Mouse (Mus musculus) limb, embryonic 10.5 days (tissue): ENCODE measurements around the gene Mest. TPM values are rescaled to one million over a fixed set of nuclear protein-coding genes. Genes with fewer than 3 reads are reported as not detected.

Experiments used
- DNase-seq: peaks from one replicate; pipeline ENCODE4 v3.0.0-alpha.2; 2017; ENCODE audit warnings: low spot score
- H3K27ac ChIP-seq: fragments of 300-500 bp; sonication (generic); 2 replicates; pipeline ENCODE4 v1.5.1; 2016; ENCODE audit warnings: mild to moderate bottlenecking
- H3K27me3 ChIP-seq: fragments of 300-500 bp; sonication (generic); 2 replicates; pipeline ENCODE4 v1.6.1; 2016; ENCODE audit warnings: low read depth, mild to moderate bottlenecking; ENCODE audit not compliant: poor library complexity, severe bottlenecking
- H3K36me3 ChIP-seq: fragments of 300-500 bp; sonication (generic); 2 replicates; pipeline ENCODE4 v1.6.1; 2016; ENCODE audit warnings: mild to moderate bottlenecking, moderate library complexity
- H3K4me1 ChIP-seq: fragments of 300-500 bp; sonication (generic); 2 replicates; pipeline ENCODE4 v1.6.1; 2016
- H3K4me3 ChIP-seq: fragments of 300-500 bp; sonication (generic); 2 replicates; pipeline ENCODE4 v1.5.1; 2016; ENCODE audit warnings: mild to moderate bottlenecking, moderate library complexity
- H3K9me3 ChIP-seq: fragments of 300-500 bp; sonication (generic); replicated peaks from 2 replicates; pipeline ENCODE4 v1.6.1; 2016; ENCODE audit warnings: mild to moderate bottlenecking
- WGBS: fragments of 180-500 bp; shearing (Covaris S2); methylation state at CpG from one replicate; pipeline ENCODE4 v1.1.7; 2016; 5-methylcytosine and 5-hydroxymethylcytosine counted together
- polyA plus RNA-seq: library from polyadenylated mRNA; unstranded; fragments of >200 nt; fragmentation: Nextera tagmentation; extraction: Ambion mirVana; gene quantifications from 2 replicates; pipeline ENCODE4 v1.2.1, GENCODE M21; 2016

Gene Mest
- polyA plus RNA-seq, 1 experiment from 2014 or later: 3,140 TPM

- Histone ChIP-seq H3K36me3 (peaks cover 7% of the 10 kb centered on the region), H3K27me3 (no peaks in the 10 kb centered on the region), H3K27ac (peak overlapping the region; percentile 98), H3K4me1 (peaks cover 31% of the 10 kb centered on the region), H3K4me3 (peak overlapping the region; percentile 53), H3K9me3 (no peaks in the 10 kb centered on the region)
- no peak for DNase-seq
- 83% methylated on average over 5 of the region's 5 CpGs for WGBS
These were observed 30.5 kb upstream of the Mest start for GRCm38 (mm10) chr6:30692826-30693225.

GRCm38 (mm10) chr6:30693350-30693991 lies 29.9 kb upstream of the Mest start, which contains the start of gene Cep41:
Cep41 (minus strand) TSS chr6:30693749.
- Histone ChIP-seq H3K27me3 (no peaks in the 10 kb centered on the region), H3K36me3 (peaks cover 5% of the 10 kb centered on the region; the same call in 1 of the 2 replicates), H3K4me1 (peaks cover 34% of the 10 kb centered on the region), H3K27ac (peak within 1 kb of the TSS; percentile 98), H3K9me3 (no peaks in the 10 kb centered on the region), H3K4me3 (peak within 1 kb of the TSS; percentile 53)
- WGBS: under 1% methylated on average over 49 of the region's 52 CpGs
- DNase-seq: peak; percentile 99

GRCm38 (mm10) chr6:30694209-30694608 lies 29.1 kb upstream of the Mest start:
- DNase-seq: no peak
- peak overlapping the region; percentile 53 for H3K4me3 ChIP-seq
- H3K9me3 ChIP-seq: no peaks in the 10 kb centered on the region
- H3K27ac ChIP-seq: peak overlapping the region; percentile 98
- no peaks in the 10 kb centered on the region for H3K27me3 ChIP-seq
- WGBS: 52% methylated on average over 6 of the region's 6 CpGs
- peaks cover 5% of the 10 kb centered on the region; the same call in 1 of the 2 replicates for H3K36me3 ChIP-seq
- peaks cover 34% of the 10 kb centered on the region for H3K4me1 ChIP-seq

GRCm38 (mm10) chr6:30695124-30695523 lies 28.2 kb upstream of the Mest start:
- DNase-seq: no peak
- WGBS: 93% methylated on average over 8 of the region's 8 CpGs
- peak overlapping the region; percentile 98 for H3K27ac ChIP-seq
- H3K27me3 ChIP-seq: no peaks in the 10 kb centered on the region
- H3K4me1 ChIP-seq: peaks cover 43% of the 10 kb centered on the region
- H3K36me3 ChIP-seq: peaks cover 5% of the 10 kb centered on the region; the same call in 1 of the 2 replicates
- H3K9me3 ChIP-seq: no peaks in the 10 kb centered on the region
- H3K4me3 ChIP-seq: no peak overlapping the region

- no peak for DNase-seq
- Histone ChIP-seq H3K27ac (peak overlapping the region; percentile 77), H3K9me3 (no peaks in the 10 kb centered on the region), H3K36me3 (peaks cover 5% of the 10 kb centered on the region; the same call in 1 of the 2 replicates), H3K4me1 (peaks cover 51% of the 10 kb centered on the region), H3K27me3 (no peaks in the 10 kb centered on the region), H3K4me3 (no peak overlapping the region)
- WGBS: 60% methylated on average over 5 of the region's 5 CpGs
These were observed 25.9 kb upstream of the Mest start for GRCm38 (mm10) chr6:30697464-30697863.

- H3K4me1 ChIP-seq: peaks cover 49% of the 10 kb centered on the region
- 95% methylated on average over 4 of the region's 4 CpGs for WGBS
- DNase-seq: no peak
- no peaks in the 10 kb centered on the region for H3K27me3 ChIP-seq
- peak overlapping the region; percentile 77 for H3K27ac ChIP-seq
- no peak overlapping the region for H3K4me3 ChIP-seq
- no peaks in the 10 kb centered on the region for H3K9me3 ChIP-seq
- H3K36me3 ChIP-seq: peaks cover 5% of the 10 kb centered on the region; the same call in 1 of the 2 replicates
These were observed 25.3 kb upstream of the Mest start for GRCm38 (mm10) chr6:30698036-30698435.

- Histone ChIP-seq H3K36me3 (peaks cover 12% of the 10 kb centered on the region; the same call in 1 of the 2 replicates), H3K27ac (peak overlapping the region; percentile 79), H3K4me1 (peaks cover 43% of the 10 kb centered on the region), H3K27me3 (no peaks in the 10 kb centered on the region), H3K9me3 (no peaks in the 10 kb centered on the region), H3K4me3 (no peak overlapping the region)
- WGBS: 56% methylated on average over 6 of the region's 6 CpGs
- no peak for DNase-seq
These were observed 23.2 kb upstream of the Mest start for GRCm38 (mm10) chr6:30700182-30700581.

- Histone ChIP-seq H3K27ac (peak overlapping the region; percentile 73), H3K4me3 (no peak overlapping the region), H3K36me3 (peaks cover 19% of the 10 kb centered on the region), H3K27me3 (no peaks in the 10 kb centered on the region), H3K9me3 (no peaks in the 10 kb centered on the region), H3K4me1 (peaks cover 37% of the 10 kb centered on the region)
- peak; percentile 72 for DNase-seq
- 36% methylated on average over 6 of the region's 6 CpGs for WGBS
These were observed 20.5 kb upstream of the Mest start for GRCm38 (mm10) chr6:30702881-30703280.

GRCm38 (mm10) chr6:30703476-30703875 lies 19.9 kb upstream of the Mest start:
- H3K4me3 ChIP-seq: no peak overlapping the region
- H3K4me1 ChIP-seq: peaks cover 35% of the 10 kb centered on the region
- H3K27me3 ChIP-seq: no peaks in the 10 kb centered on the region
- peak overlapping the region; percentile 73 for H3K27ac ChIP-seq
- H3K36me3 ChIP-seq: peaks cover 22% of the 10 kb centered on the region
- WGBS: 69% methylated on average over 6 of the region's 6 CpGs
- H3K9me3 ChIP-seq: no peaks in the 10 kb centered on the region
- no peak for DNase-seq

GRCm38 (mm10) chr6:30703977-30704602 lies 19.3 kb upstream of the Mest start:
- Histone ChIP-seq H3K36me3 (peaks cover 22% of the 10 kb centered on the region), H3K4me1 (peaks cover 39% of the 10 kb centered on the region), H3K27ac (peak overlapping the region; percentile 73), H3K4me3 (no peak overlapping the region), H3K27me3 (no peaks in the 10 kb centered on the region), H3K9me3 (no peaks in the 10 kb centered on the region)
- WGBS: 87% methylated on average over 9 of the region's 9 CpGs
- DNase-seq: no peak

GRCm38 (mm10) chr6:30709115-30709514 lies 14.2 kb upstream of the Mest start:
- Histone ChIP-seq H3K9me3 (no peaks in the 10 kb centered on the region), H3K36me3 (peaks cover 22% of the 10 kb centered on the region), H3K27ac (peak overlapping the region; percentile 97), H3K4me3 (peak overlapping the region; percentile 36), H3K4me1 (peaks cover 58% of the 10 kb centered on the region), H3K27me3 (no peaks in the 10 kb centered on the region)
- DNase-seq: no peak
- 48% methylated on average over 6 of the region's 6 CpGs for WGBS

- Histone ChIP-seq H3K36me3 (peaks cover 10% of the 10 kb centered on the region), H3K4me3 (peak overlapping the region; percentile 36), H3K27me3 (no peaks in the 10 kb centered on the region), H3K9me3 (no peaks in the 10 kb centered on the region), H3K27ac (peak overlapping the region; percentile 97), H3K4me1 (peaks cover 68% of the 10 kb centered on the region)
- 29% methylated on average over 25 of the region's 25 CpGs for WGBS
- peak; percentile 75 for DNase-seq
These were observed 12.7 kb upstream of the Mest start for GRCm38 (mm10) chr6:30710371-30711364.
